Mouse (Mus musculus): ENCODE data around the gene Hap1.

DNA sequence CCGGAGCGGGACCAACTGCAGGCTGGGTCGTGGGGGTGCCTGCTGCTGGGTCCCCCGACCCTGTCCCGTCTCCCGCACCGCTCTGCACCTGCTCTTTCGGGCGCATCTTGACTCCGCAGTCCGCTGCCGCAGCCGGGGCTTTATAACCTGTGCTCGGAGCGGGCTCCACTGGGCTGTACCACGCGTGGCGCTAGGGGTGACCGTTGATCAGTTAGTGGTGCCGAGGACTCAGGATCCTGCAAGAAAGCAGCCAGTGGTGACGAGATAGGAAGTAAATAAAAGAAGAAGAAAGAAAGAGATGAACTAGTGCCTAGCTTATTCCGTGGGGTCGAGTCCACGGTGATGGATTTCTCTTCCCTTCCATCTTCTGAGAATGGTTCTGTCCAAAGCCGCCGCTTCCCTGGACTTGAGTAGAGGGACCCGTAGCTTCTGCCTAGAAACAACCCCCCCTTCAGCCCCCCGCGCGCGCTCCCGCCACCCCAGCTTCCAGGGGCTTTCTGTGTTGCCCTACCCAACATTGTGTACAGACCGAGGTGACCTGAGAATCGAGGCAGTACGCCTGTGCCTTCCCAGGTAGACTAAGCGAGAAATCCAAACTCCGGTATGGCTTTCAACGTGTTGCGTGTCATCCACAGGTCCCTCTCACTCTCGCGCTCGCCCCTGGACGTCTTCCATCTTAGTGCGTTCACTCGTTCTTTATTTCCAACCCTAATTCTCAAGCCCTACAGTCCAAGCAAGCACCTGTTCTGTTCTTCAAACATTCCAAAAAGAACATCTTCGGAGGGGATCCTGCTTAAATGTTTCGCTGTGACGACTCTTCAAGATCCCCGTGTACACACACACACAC, at the start of gene Hap1:
- TF ChIP-seq POLR2A (IDR thresholded peaks at IDR 0.05; ENCODE audit: control insufficient read depth in 1 of 2, insufficient read depth in 1 of 2, low read depth in 1 of 2, low read length in 2 of 2, poor library complexity in 1 of 2) (peak; percentile 63 to 74), E2F4 (IDR thresholded peaks at IDR 0.05; ENCODE audit: borderline replicate concordance, low read depth, low read length) (no peak), MAX (IDR thresholded peaks at IDR 0.05; ENCODE audit: low read length) (no peak), TCF12 (IDR thresholded peaks at IDR 0.05; ENCODE audit: low read depth, low read length) (no peak; the same call in none of the 2 replicates), ELF1 (IDR thresholded peaks at IDR 0.05; ENCODE audit: low read depth, low read length) (no peak), CTCF (IDR thresholded peaks at IDR 0.05 in 2 of 3, conservative IDR thresholded peaks at IDR 0.05 in 1 of 3; ENCODE audit: control insufficient read depth in 1 of 3, insufficient read depth in 1 of 3, low read depth in 2 of 3, low read length in 3 of 3, poor library complexity in 1 of 3, severe bottlenecking in 1 of 3) (no peak)
